Mouse (Mus musculus): ENCODE data around the gene Exo1. TPM values are rescaled to one million over a fixed set of nuclear protein-coding genes. Genes with fewer than 3 reads are reported as not detected.
A peak's percentile ranks its signal among the peaks of the same experiment; 100 is the strongest.

The Exo1 gene
- polyA plus RNA-seq, 1 experiment from 2014 or later, result 44.1 TPM

DNA sequence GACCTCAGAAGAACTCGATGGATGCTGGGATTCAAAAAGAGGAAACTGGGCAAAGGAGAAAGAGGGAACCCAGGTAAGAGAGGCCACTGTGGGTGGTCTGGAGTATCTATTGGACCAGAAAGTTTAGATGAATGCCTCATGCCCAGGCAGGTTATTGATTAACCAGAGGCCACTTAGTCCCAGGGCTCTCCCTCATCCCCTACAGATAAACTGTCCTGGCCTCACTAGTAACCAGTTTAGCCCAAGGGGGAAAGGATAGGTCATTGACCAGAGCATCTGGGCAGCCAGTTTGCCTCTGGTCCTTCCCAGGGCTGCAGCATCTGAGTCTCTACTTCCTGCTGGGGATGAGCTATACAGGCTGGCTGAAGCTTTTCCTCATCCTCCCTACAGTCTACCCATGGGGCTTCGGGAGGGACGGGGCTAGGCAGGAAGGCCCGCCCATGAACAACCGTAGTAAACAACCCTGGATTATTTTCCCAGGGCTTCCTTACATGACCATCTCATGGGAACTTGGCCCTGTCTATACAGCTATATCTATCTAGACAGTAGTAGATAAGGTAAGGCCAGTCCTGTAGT lies 33.4 kb downstream of the Exo1 start:
- Histone ChIP-seq H3K4me2 (replicated peaks) (no peak overlapping the region), H3K9me3 (replicated peaks) (no peaks in the 10 kb centered on the region), H3K4me1 (no peaks in the 10 kb centered on the region), H3K9ac (no peak overlapping the region), H3K27me3 (no peaks in the 10 kb centered on the region), H3K36me3 (peaks cover 14% of the 10 kb centered on the region), H3K4me3 (replicated peaks) (no peak overlapping the region), H3K27ac (replicated peaks) (no peak overlapping the region)
- ATAC-seq (ENCODE audit: insufficient number of reproducible peaks, low FRiP score, low TSS enrichment, low read depth), result no peak
- WGBS, result 79% methylated on average over 5 of the region's 5 CpGs

DNA sequence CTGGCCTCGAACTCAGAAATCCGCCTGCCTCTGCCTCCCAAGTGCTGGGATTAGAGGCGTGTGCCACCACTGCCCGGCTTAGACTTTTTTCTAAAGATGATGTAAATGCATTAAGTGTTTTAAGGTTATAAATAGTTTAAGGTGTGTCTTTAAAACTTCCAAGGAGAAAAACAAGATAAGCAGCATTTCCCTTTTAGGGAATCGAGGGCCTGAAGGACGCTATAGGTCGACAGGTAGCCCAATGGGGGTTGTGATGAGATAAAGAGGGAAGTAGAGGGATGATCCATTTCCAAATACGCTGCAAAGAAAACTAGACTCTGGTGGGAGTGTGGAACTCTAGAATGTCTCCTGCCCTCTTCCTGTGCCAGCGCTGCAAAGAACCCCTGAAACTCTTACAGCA lies 39.6 kb downstream of the Exo1 start, which contains the start of gene Gm38100:
Gm38100 (plus strand) TSS at position 301 of the 400 bp plus-strand sequence.
- Histone ChIP-seq H3K9me3 (replicated peaks) (no peaks in the 10 kb centered on the region), H3K27ac (replicated peaks) (no peak within 1 kb of the TSS), H3K36me3 (no peaks in the 10 kb centered on the region), H3K9ac (no peak within 1 kb of the TSS), H3K27me3 (no peaks in the 10 kb centered on the region), H3K4me1 (no peaks in the 10 kb centered on the region), H3K4me3 (replicated peaks) (no peak within 1 kb of the TSS), H3K4me2 (replicated peaks) (no peak within 1 kb of the TSS)
- WGBS, result 85% methylated on average over 9 of the region's 9 CpGs
- no peak for ATAC-seq (ENCODE audit: insufficient number of reproducible peaks, low FRiP score, low TSS enrichment, low read depth)

GRCm38 (mm10) chr1:175921091-175921490 lies 40.7 kb downstream of the Exo1 start:
- Histone ChIP-seq H3K9me3 (replicated peaks) (no peaks in the 10 kb centered on the region), H3K4me3 (replicated peaks) (no peak overlapping the region), H3K27ac (replicated peaks) (no peak overlapping the region), H3K36me3 (no peaks in the 10 kb centered on the region), H3K4me1 (no peaks in the 10 kb centered on the region), H3K4me2 (replicated peaks) (no peak overlapping the region), H3K27me3 (no peaks in the 10 kb centered on the region), H3K9ac (no peak overlapping the region)
- 88% methylated on average over 8 of the region's 8 CpGs for WGBS
- ATAC-seq (ENCODE audit: insufficient number of reproducible peaks, low FRiP score, low TSS enrichment, low read depth), result 0 out of 2 replicates have a peak, but pooled peaks have one; percentile 11

GRCm38 (mm10) chr1:175923848-175924787 lies 43.7 kb downstream of the Exo1 start:
- H3K4me3 ChIP-seq (replicated peaks), result no peak overlapping the region
- H3K36me3 ChIP-seq, result no peaks in the 10 kb centered on the region
- no peaks in the 10 kb centered on the region for H3K27me3 ChIP-seq
- no peak overlapping the region for H3K27ac ChIP-seq (replicated peaks)
- no peaks in the 10 kb centered on the region for H3K9me3 ChIP-seq (replicated peaks)
- H3K4me2 ChIP-seq (replicated peaks), result no peak overlapping the region
- no peak for ATAC-seq (ENCODE audit: insufficient number of reproducible peaks, low FRiP score, low TSS enrichment, low read depth)
- H3K4me1 ChIP-seq, result no peaks in the 10 kb centered on the region
- WGBS, result 53% methylated on average over 7 of the region's 7 CpGs
- no peak overlapping the region for H3K9ac ChIP-seq

DNA sequence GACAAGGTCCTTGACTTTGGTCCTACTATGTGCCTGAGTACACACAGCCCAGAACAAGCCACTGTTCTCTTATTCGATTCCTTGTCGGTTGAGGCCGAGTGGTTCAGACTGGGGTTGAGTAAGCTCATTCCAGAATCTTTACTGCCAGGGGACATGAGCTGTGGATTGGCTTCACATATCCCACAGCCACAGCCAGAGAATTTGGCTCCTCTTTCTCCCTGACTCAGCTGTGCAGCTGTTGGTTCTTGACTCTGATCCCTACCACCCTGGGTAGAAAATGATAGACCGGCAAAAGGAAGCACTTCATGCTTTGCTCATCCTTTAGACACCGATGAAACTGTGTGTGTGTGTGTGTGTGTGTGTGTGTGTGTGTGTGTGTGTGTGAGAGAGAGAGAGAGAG lies 51.0 kb downstream of the Exo1 start:
- no peak for ATAC-seq (ENCODE audit: insufficient number of reproducible peaks, low FRiP score, low TSS enrichment, low read depth)

GRCm38 (mm10) chr1:175936282-175936737 lies 55.9 kb downstream of the Exo1 start:
- Histone ChIP-seq H3K27me3 (no peaks in the 10 kb centered on the region), H3K27ac (replicated peaks) (no peak overlapping the region), H3K9ac (no peak overlapping the region), H3K9me3 (replicated peaks) (no peaks in the 10 kb centered on the region), H3K4me1 (no peaks in the 10 kb centered on the region), H3K4me3 (replicated peaks) (0 out of 2 replicates have a peak overlapping the region, but pooled peaks have one; percentile 8), H3K4me2 (replicated peaks) (peak overlapping the region; percentile 44), H3K36me3 (no peaks in the 10 kb centered on the region)
- ATAC-seq (ENCODE audit: insufficient number of reproducible peaks, low FRiP score, low TSS enrichment, low read depth), result no peak
- 10% methylated on average over 11 of the region's 11 CpGs for WGBS

More for the DNA sequence above, 51.0 kb downstream of the Exo1 start:
- Histone ChIP-seq H3K4me3 (replicated peaks) (no peak overlapping the region), H3K4me2 (replicated peaks) (no peak overlapping the region), H3K9me3 (replicated peaks) (no peaks in the 10 kb centered on the region), H3K27me3 (no peaks in the 10 kb centered on the region), H3K9ac (no peak overlapping the region), H3K36me3 (no peaks in the 10 kb centered on the region), H3K4me1 (no peaks in the 10 kb centered on the region), H3K27ac (replicated peaks) (no peak overlapping the region)
- 82% methylated on average over 5 of the region's 5 CpGs for WGBS

- 83% methylated on average over 3 of the region's 3 CpGs for WGBS
- H3K36me3 ChIP-seq, result no peaks in the 10 kb centered on the region
- no peak overlapping the region for H3K4me2 ChIP-seq (replicated peaks)
- H3K27me3 ChIP-seq, result no peaks in the 10 kb centered on the region
- ATAC-seq (ENCODE audit: insufficient number of reproducible peaks, low FRiP score, low TSS enrichment, low read depth), result no peak
- no peak overlapping the region for H3K9ac ChIP-seq
- no peaks in the 10 kb centered on the region for H3K9me3 ChIP-seq (replicated peaks)
- no peak overlapping the region for H3K4me3 ChIP-seq (replicated peaks)
- H3K27ac ChIP-seq (replicated peaks), result no peak overlapping the region
- no peaks in the 10 kb centered on the region for H3K4me1 ChIP-seq
Observed at GRCm38 (mm10) chr1:175938731-175939130, 58.4 kb downstream of the Exo1 start.

DNA sequence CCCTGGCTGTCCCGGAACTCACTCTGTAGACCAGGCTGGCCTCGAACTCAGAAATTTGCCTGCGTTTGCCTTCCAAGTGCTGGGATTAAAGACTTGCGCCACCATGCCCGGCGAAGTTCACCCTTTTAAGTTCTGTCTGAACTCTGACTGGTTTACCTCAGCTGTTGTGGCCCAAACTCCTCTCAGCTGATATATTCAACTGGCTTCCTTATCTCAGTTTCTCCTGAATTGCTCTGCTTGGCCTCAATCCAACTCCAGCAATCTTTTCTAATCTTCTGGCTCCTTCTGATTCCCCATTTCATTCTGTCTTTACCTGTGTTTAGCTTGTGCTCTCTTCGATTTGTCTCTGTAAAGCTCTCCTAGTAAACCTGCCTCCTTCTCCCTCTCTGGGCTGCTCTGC lies 62.8 kb downstream of the Exo1 start:
- 89% methylated on average over 7 of the region's 7 CpGs for WGBS
- ATAC-seq (ENCODE audit: insufficient number of reproducible peaks, low FRiP score, low TSS enrichment, low read depth), result no peak
- H3K27me3 ChIP-seq, result no peaks in the 10 kb centered on the region
- no peak overlapping the region for H3K4me3 ChIP-seq (replicated peaks)
- no peaks in the 10 kb centered on the region for H3K4me1 ChIP-seq
- no peak overlapping the region for H3K27ac ChIP-seq (replicated peaks)
- no peaks in the 10 kb centered on the region for H3K9me3 ChIP-seq (replicated peaks)
- no peaks in the 10 kb centered on the region for H3K36me3 ChIP-seq
- H3K9ac ChIP-seq, result no peak overlapping the region
- no peak overlapping the region for H3K4me2 ChIP-seq (replicated peaks)

DNA sequence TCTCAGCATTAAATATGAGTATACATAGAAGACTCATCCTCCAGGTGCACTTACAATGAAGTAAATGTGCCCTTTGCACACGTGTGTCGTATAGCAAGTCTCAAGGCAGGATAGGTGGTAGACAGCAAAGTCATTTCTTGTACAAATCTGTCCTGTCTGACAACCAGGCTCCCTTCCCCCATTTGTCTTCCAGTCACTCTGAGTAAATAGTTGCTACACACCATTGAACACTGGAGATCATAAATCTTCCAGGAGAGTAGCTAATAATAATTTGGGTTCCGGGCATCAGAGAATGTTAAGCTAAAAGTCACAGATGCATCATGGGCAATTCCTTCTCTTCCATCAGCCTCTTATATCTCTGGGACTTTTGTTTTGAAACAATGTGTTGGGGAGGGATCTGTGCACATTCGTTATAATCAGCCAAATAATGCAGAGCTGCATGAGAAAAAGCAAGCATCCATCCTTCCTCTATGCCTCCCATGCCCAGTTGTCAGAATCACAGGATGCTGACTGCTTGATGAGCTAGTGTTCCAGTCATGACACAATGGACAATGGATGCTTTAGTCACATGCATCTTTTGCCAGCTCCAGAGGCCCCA lies 66.4 kb downstream of the Exo1 start:
- no peak overlapping the region for H3K27ac ChIP-seq (replicated peaks)
- no peaks in the 10 kb centered on the region for H3K27me3 ChIP-seq
- H3K4me2 ChIP-seq (replicated peaks), result no peak overlapping the region
- no peak overlapping the region for H3K4me3 ChIP-seq (replicated peaks)
- no peaks in the 10 kb centered on the region for H3K9me3 ChIP-seq (replicated peaks)
- ATAC-seq (ENCODE audit: insufficient number of reproducible peaks, low FRiP score, low TSS enrichment, low read depth), result no peak
- no peaks in the 10 kb centered on the region for H3K36me3 ChIP-seq
- no peak overlapping the region for H3K9ac ChIP-seq
- WGBS, result 76% methylated on average over 4 of the region's 4 CpGs
- no peaks in the 10 kb centered on the region for H3K4me1 ChIP-seq

GRCm38 (mm10) chr1:175950421-175950820 lies 70.0 kb downstream of the Exo1 start:
- Histone ChIP-seq H3K4me2 (replicated peaks) (no peak overlapping the region), H3K4me1 (no peaks in the 10 kb centered on the region), H3K9ac (no peak overlapping the region), H3K4me3 (replicated peaks) (no peak overlapping the region), H3K27me3 (no peaks in the 10 kb centered on the region), H3K27ac (replicated peaks) (0 out of 2 replicates have a peak overlapping the region, but pooled peaks have one; percentile 4), H3K9me3 (replicated peaks) (no peaks in the 10 kb centered on the region), H3K36me3 (no peaks in the 10 kb centered on the region)
- no peak for ATAC-seq (ENCODE audit: insufficient number of reproducible peaks, low FRiP score, low TSS enrichment, low read depth)
- WGBS, result 44% methylated on average over 3 of the region's 3 CpGs

GRCm38 (mm10) chr1:175950851-175951250 lies 70.5 kb downstream of the Exo1 start:
- Histone ChIP-seq H3K9ac (no peak overlapping the region), H3K4me2 (replicated peaks) (no peak overlapping the region), H3K4me1 (no peaks in the 10 kb centered on the region), H3K36me3 (no peaks in the 10 kb centered on the region), H3K4me3 (replicated peaks) (no peak overlapping the region), H3K27me3 (no peaks in the 10 kb centered on the region), H3K9me3 (replicated peaks) (no peaks in the 10 kb centered on the region), H3K27ac (replicated peaks) (no peak overlapping the region)
- no peak for ATAC-seq (ENCODE audit: insufficient number of reproducible peaks, low FRiP score, low TSS enrichment, low read depth)
- WGBS, result 81% methylated on average over 2 of the region's 2 CpGs
